Mouse (Mus musculus) heart, adult 2 months (tissue): ENCODE data around the gene Sash1.

Source experiments
- CTCF ChIP-seq: fragments of 200-600 bp; IDR thresholded peaks from 2 replicates; pipeline ENCODE4 v1.8.1; 2022; ENCODE audit warnings: antibody characterized with exemption, mild to moderate bottlenecking, moderate library complexity
- EP300 ChIP-seq: fragments of 200-500 bp; IDR thresholded peaks from 2 replicates; pipeline ENCODE4 v1.6.1; 2011; ENCODE audit warnings: low read depth, low read length, control low read depth; ENCODE audit not compliant: insufficient read depth

DNA sequence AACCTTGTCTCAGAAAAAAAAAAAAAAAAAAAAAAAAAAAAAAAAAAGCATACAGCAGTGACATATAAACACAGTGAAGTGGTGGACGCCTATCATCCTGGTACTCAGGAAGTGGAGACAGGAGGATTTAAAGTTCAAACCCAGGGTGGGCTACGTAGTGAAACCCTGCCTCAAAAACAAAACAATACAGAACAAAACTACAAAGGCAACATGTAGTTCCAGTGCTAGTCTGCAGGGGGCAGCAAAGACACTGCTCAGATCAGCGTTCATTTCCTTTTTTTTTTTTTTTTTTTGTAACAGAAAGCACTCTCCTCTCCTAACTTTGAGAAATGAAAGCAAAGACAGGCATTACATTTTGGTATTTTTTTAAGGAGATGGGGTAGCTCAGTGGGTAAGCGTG lies 203.0 kb downstream of the Sash1 start:
- TF ChIP-seq CTCF (peak; percentile 82), EP300 (no peak)
